Mouse (Mus musculus) midbrain, embryonic 14.5 days (tissue): ENCODE results near the gene Zc3h7a. TPM values are rescaled to one million over a fixed set of nuclear protein-coding genes. Genes with fewer than 3 reads are reported as not detected.
A peak's percentile ranks its signal among the peaks of the same experiment; 100 is the strongest.

Experiments used
- ATAC-seq: fragments of 200-750 bp; cut with Nextera tagmentation; 2 replicates; pipeline ENCODE4 v1.8.0; 2017; ENCODE audit warnings: moderate number of reproducible peaks, moderate library complexity; ENCODE audit not compliant: low FRiP score, low TSS enrichment
- DNase-seq: peaks from one replicate; pipeline ENCODE4 v3.0.0-alpha.2; 2015
- H3K27ac ChIP-seq: fragments of 300-500 bp; sonication (generic); replicated peaks from 2 replicates; pipeline ENCODE4 v1.5.1; 2014; ENCODE audit warnings: mild to moderate bottlenecking, low read depth, low read length, moderate library complexity
- H3K27me3 ChIP-seq: fragments of 300-500 bp; sonication (generic); 2 replicates; pipeline ENCODE4 v1.6.1; 2014; ENCODE audit warnings: low read length, control low read depth, mixed read lengths; ENCODE audit not compliant: control insufficient read depth, insufficient read depth
- H3K36me3 ChIP-seq: fragments of 300-500 bp; sonication (generic); 2 replicates; pipeline ENCODE4 v1.6.1; 2014; ENCODE audit warnings: low read length, control low read depth; ENCODE audit not compliant: control insufficient read depth, insufficient read depth
- H3K4me1 ChIP-seq: fragments of 300-500 bp; sonication (generic); 2 replicates; pipeline ENCODE4 v1.6.1; 2014; ENCODE audit warnings: mild to moderate bottlenecking, antibody characterized with exemption, low read length, control low read depth; ENCODE audit not compliant: control insufficient read depth, insufficient read depth
- H3K4me2 ChIP-seq: fragments of 300-500 bp; sonication (generic); 2 replicates; pipeline ENCODE4 v1.6.1; 2014; ENCODE audit warnings: mild to moderate bottlenecking, low read length, moderate library complexity
- H3K4me3 ChIP-seq: fragments of 300-500 bp; sonication (generic); replicated peaks from 2 replicates; pipeline ENCODE4 v1.5.1; 2014; ENCODE audit warnings: low read depth, low read length
- H3K9ac ChIP-seq: fragments of 300-500 bp; sonication (generic); replicated peaks from 2 replicates; pipeline ENCODE4 v1.6.1; 2014; ENCODE audit warnings: mild to moderate bottlenecking, low read length, moderate library complexity
- H3K9me3 ChIP-seq: fragments of 300-500 bp; sonication (generic); 2 replicates; pipeline ENCODE4 v1.6.1; 2016; ENCODE audit warnings: low read length, control low read depth, mixed read lengths; ENCODE audit not compliant: control insufficient read depth
- WGBS: fragments of 180-500 bp; shearing (Covaris S2); extraction: QIAGEN DNeasy Blood & Tissue Kit; methylation state at CpG from one replicate; pipeline ENCODE4 v1.1.7; 2014; 5-methylcytosine and 5-hydroxymethylcytosine counted together
- polyA plus RNA-seq: library from polyadenylated mRNA; unstranded; fragments of >200 nt; fragmentation: Nextera tagmentation; extraction: Ambion mirVana; gene quantifications from 2 replicates; pipeline ENCODE4 v1.2.1, GENCODE M21; 2014

The Zc3h7a gene
- polyA plus RNA-seq, 1 experiment from 2014 or later: 80.2 TPM

GRCm38 (mm10) chr16:11193231-11193630 lies 17.0 kb upstream of the Zc3h7a start:
- 95% methylated on average over 2 of the region's 2 CpGs for WGBS
- Histone ChIP-seq H3K9ac (no peak overlapping the region), H3K36me3 (peaks cover 66% of the 10 kb centered on the region), H3K9me3 (no peaks in the 10 kb centered on the region), H3K27me3 (no peaks in the 10 kb centered on the region), H3K4me3 (no peak overlapping the region), H3K4me1 (no peaks in the 10 kb centered on the region), H3K27ac (no peak overlapping the region), H3K4me2 (no peak overlapping the region)
- DNase-seq (no peak), ATAC-seq (no peak)

GRCm38 (mm10) chr16:11190150-11190549 lies 14.0 kb upstream of the Zc3h7a start:
- no peak overlapping the region for H3K9ac ChIP-seq
- H3K4me1 ChIP-seq: no peaks in the 10 kb centered on the region
- DNase-seq (no peak), ATAC-seq (no peak)
- H3K27ac ChIP-seq: no peak overlapping the region
- no peaks in the 10 kb centered on the region for H3K9me3 ChIP-seq
- no peaks in the 10 kb centered on the region for H3K27me3 ChIP-seq
- no peak overlapping the region for H3K4me2 ChIP-seq
- H3K36me3 ChIP-seq: peaks cover 35% of the 10 kb centered on the region
- 89% methylated on average over 7 of the region's 7 CpGs for WGBS
- no peak overlapping the region for H3K4me3 ChIP-seq

GRCm38 (mm10) chr16:11177404-11177803 lies 1.2 kb upstream of the Zc3h7a start:
- Histone ChIP-seq H3K9me3 (no peaks in the 10 kb centered on the region), H3K4me3 (no peak overlapping the region), H3K4me1 (peaks cover 14% of the 10 kb centered on the region), H3K36me3 (no peaks in the 10 kb centered on the region), H3K9ac (no peak overlapping the region), H3K27me3 (no peaks in the 10 kb centered on the region; the same call in 1 of the 2 replicates), H3K4me2 (no peak overlapping the region), H3K27ac (no peak overlapping the region)
- DNase-seq (no peak), ATAC-seq (no peak)
- WGBS: 81% methylated on average over 2 of the region's 2 CpGs

DNA sequence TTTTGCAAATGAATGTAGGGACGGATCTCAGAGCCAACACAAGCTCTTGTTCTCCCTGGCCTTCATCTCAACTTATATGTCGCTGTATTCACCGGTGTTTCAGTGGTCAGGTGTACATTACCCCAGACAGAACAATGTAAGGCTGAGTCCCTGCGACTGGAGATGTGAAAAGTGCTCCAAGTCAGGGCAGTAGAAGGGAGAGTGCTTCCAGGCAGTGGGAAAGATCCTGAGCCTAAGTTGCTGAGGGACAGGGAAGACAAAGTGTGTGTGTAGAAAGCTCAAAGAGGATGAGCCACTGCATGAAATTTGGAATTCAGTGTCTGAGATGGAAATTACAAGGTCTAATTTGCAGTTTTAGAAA lies 671 bp upstream of the Zc3h7a start:
- DNase-seq (no peak), ATAC-seq (no peak)
- H3K4me3 ChIP-seq: peak overlapping the region; percentile 85
- 0 out of 2 replicates have a peak overlapping the region, but pooled peaks have one; percentile 83 for H3K27ac ChIP-seq
- WGBS: 6% methylated on average over 4 of the region's 4 CpGs
- H3K4me1 ChIP-seq: peaks cover 14% of the 10 kb centered on the region
- no peaks in the 10 kb centered on the region; the same call in 1 of the 2 replicates for H3K27me3 ChIP-seq
- H3K9ac ChIP-seq: peak overlapping the region; percentile 74
- H3K9me3 ChIP-seq: no peaks in the 10 kb centered on the region
- H3K4me2 ChIP-seq: peak overlapping the region; percentile 82
- no peaks in the 10 kb centered on the region for H3K36me3 ChIP-seq

DNA sequence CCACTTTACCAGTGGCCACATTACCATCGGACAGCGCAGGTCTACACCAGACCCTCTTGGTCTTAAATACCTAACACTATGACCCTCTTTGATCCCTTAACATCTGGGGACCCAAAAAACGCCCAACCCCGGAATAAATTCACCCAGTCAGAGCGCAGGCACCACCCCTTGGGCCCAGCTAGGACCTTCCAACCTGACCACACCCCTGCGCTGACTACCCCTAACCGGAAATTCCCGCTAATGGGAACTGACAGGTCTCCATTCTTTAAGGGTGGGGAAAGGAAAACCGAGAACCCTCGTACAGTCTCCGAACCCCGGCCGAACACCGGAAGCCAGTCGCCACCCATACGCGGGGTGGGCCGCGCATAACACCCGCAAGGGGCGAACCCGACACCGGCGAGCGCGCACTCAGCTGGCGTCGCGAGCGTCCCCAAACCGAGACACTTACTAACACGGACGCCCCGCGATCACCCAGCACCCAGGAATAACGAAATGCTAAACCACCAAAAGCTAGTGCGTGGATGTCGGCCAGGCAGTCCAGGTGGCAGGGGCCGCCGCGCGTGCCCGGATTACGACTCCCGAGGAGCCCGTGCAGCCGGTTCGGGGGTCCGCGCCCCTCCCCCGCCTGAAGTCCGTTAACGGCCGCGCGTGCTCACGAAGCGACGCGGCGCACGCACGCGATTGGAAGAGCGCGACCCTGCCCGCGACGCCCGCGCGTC lies 545 bp downstream of the Zc3h7a start:
- H3K27me3 ChIP-seq: no peaks in the 10 kb centered on the region; the same call in 1 of the 2 replicates
- no peaks in the 10 kb centered on the region for H3K9me3 ChIP-seq
- peaks cover 14% of the 10 kb centered on the region for H3K4me1 ChIP-seq
- ATAC-seq (peak; percentile 74), DNase-seq (peak; percentile 71)
- peak overlapping the region; percentile 82 for H3K4me2 ChIP-seq
- peak overlapping the region; percentile 85 for H3K4me3 ChIP-seq
- H3K9ac ChIP-seq: peak overlapping the region; percentile 74
- under 1% methylated on average over 72 of the region's 72 CpGs for WGBS
- H3K27ac ChIP-seq: peak overlapping the region; percentile 83
- H3K36me3 ChIP-seq: no peaks in the 10 kb centered on the region

- 13% methylated on average over 9 of the region's 9 CpGs for WGBS
- no peaks in the 10 kb centered on the region; the same call in 1 of the 2 replicates for H3K27me3 ChIP-seq
- H3K4me3 ChIP-seq: peak overlapping the region; percentile 85
- no peaks in the 10 kb centered on the region for H3K9me3 ChIP-seq
- H3K4me2 ChIP-seq: peak overlapping the region; percentile 82
- H3K9ac ChIP-seq: peak overlapping the region; percentile 74
- peaks cover 14% of the 10 kb centered on the region for H3K4me1 ChIP-seq
- DNase-seq: peak; percentile 14
- no peak for ATAC-seq
- H3K27ac ChIP-seq: peak overlapping the region; percentile 45; the same call in 1 of the 2 replicates
- no peaks in the 10 kb centered on the region for H3K36me3 ChIP-seq
Measured at GRCm38 (mm10) chr16:11175100-11175488, 1.1 kb downstream of the Zc3h7a start.

- no peaks in the 10 kb centered on the region for H3K9me3 ChIP-seq
- ATAC-seq (no peak), DNase-seq (peak; percentile 77)
- 0 out of 2 replicates have a peak overlapping the region, but pooled peaks have one; percentile 45 for H3K27ac ChIP-seq
- H3K27me3 ChIP-seq: no peaks in the 10 kb centered on the region; the same call in 1 of the 2 replicates
- H3K4me3 ChIP-seq: peak overlapping the region; percentile 85
- H3K9ac ChIP-seq: peak overlapping the region; percentile 74; the same call in 1 of the 2 replicates
- H3K36me3 ChIP-seq: no peaks in the 10 kb centered on the region
- peak overlapping the region; percentile 82 for H3K4me2 ChIP-seq
- WGBS: 12% methylated on average over 10 of the region's 10 CpGs
- peaks cover 14% of the 10 kb centered on the region for H3K4me1 ChIP-seq
Measured at GRCm38 (mm10) chr16:11174671-11175081, 1.5 kb downstream of the Zc3h7a start.

- 87% methylated on average over 6 of the region's 6 CpGs for WGBS
- Histone ChIP-seq H3K27me3 (no peaks in the 10 kb centered on the region), H3K9me3 (no peaks in the 10 kb centered on the region), H3K27ac (no peak overlapping the region), H3K9ac (no peak overlapping the region), H3K4me2 (no peak overlapping the region), H3K4me3 (no peak overlapping the region), H3K36me3 (no peaks in the 10 kb centered on the region), H3K4me1 (peaks cover 11% of the 10 kb centered on the region)
- ATAC-seq: no peak
- DNase-seq: no peak
Measured at GRCm38 (mm10) chr16:11171679-11172078, 4.5 kb downstream of the Zc3h7a start.

- Histone ChIP-seq H3K27ac (no peak overlapping the region), H3K27me3 (no peaks in the 10 kb centered on the region), H3K9me3 (no peaks in the 10 kb centered on the region), H3K4me1 (no peaks in the 10 kb centered on the region), H3K9ac (no peak overlapping the region), H3K4me3 (no peak overlapping the region), H3K36me3 (peaks cover 11% of the 10 kb centered on the region; the same call in 1 of the 2 replicates), H3K4me2 (no peak overlapping the region)
- DNase-seq (no peak), ATAC-seq (no peak)
- 93% methylated on average over 2 of the region's 2 CpGs for WGBS
Measured at GRCm38 (mm10) chr16:11166431-11166830, 9.8 kb downstream of the Zc3h7a start.
